Mouse (Mus musculus) heart, adult 2 months (tissue): ENCODE data around the gene Pcbd2.

Source experiments
- CTCF ChIP-seq: fragments of 200-600 bp; IDR thresholded peaks from 2 replicates; pipeline ENCODE4 v1.8.1; 2022; ENCODE audit warnings: antibody characterized with exemption, mild to moderate bottlenecking, moderate library complexity
- EP300 ChIP-seq: fragments of 200-500 bp; IDR thresholded peaks from 2 replicates; pipeline ENCODE4 v1.6.1; 2011; ENCODE audit warnings: low read depth, low read length, control low read depth; ENCODE audit not compliant: insufficient read depth

- no peak for TF ChIP-seq EP300
- TF ChIP-seq CTCF: no peak
Observed at GRCm38 (mm10) chr13:55813490-55814016, 86.4 kb downstream of the Pcbd2 start.
